ENCODE assay signal across 9 mouse cellular contexts in genomic region chr7:24506476-24506837, GRCm38 (mm10). TPM values are rescaled to one million over a fixed set of nuclear protein-coding genes. Genes with fewer than 3 reads are reported as not detected.
DNase-seq lines count a peak whose midpoint lies in the region.
"Had no signal": no experiment of that assay in that cellular context is flagged by ENCODE, and none has a peak within 500 bp of the region (broad histone marks: within the 10 kb centered on the region; RNA-seq: fewer than 3 reads in every experiment).

No protein-coding gene starts in this region.

- H3K79me2 ChIP-seq in macrophage (ENCODE audit: inconsistent target) = no peaks in the 10 kb centered on the region

- intact Hi-C loops in heart, postnatal 10 days (cut with DNase I) = loop anchor here (2.0 kb wide), 2 partner anchors 20 to 24 kb away; partner anchors contain the start of gene Irgq

- DNase-seq in adrenal gland, adult (ENCODE audit: inconsistent age in 2 of 2, low spot score in 1 of 2) = peak; percentile 36 to 84
- no peak for DNase-seq in adrenal gland, postnatal 25 days
- DNase-seq in MN1 (ENCODE audit: low spot score) = peak; percentile 67
- peak; percentile 58 for DNase-seq in fibroblast of lung, adult 2 months (ENCODE audit: low read depth)
- peak; percentile 77 to 84 for DNase-seq in heart, postnatal 10 days
- peak; percentile 65 to 73 for DNase-seq in layer of hippocampus, adult 8-10 months (ENCODE audit: low spot score in 2 of 2)
- no peak for DNase-seq in embryo, embryonic 10.5 days (ENCODE audit: low spot score)

- H3K4me3 ChIP-seq in macrophage (ENCODE audit: inconsistent target) = peak overlapping the region; percentile 52

- no peak overlapping the region for H3K27ac ChIP-seq in macrophage

- H3K36me3 ChIP-seq in macrophage (ENCODE audit: inconsistent target) = no peaks in the 10 kb centered on the region

- 22% methylated on average over 12 of the region's 12 CpGs for WGBS in macrophage (ENCODE audit: missing documents)

RNA-seq across cellular contexts. Expression of gene Zfp428, which starts 0.3 kb away (rescaled TPM):
- 6.2 and 7.0 TPM in 2 replicates for total RNA-seq in adrenal gland, postnatal 25 days (2021)
- total RNA-seq in heart, postnatal 10 days (2021) = 10 to 100 TPM; 15.3 to 18.8 TPM
- 10 to 100 TPM; 29.7 to 38.9 (median 34.5) TPM for total RNA-seq in layer of hippocampus, adult 8-10 months (2022)
- 1 to 10 TPM in 1 of 26 experiments, not detected in 25; 1.2 TPM for total RNA-seq in macrophage (2018; cell fraction: chromatin; rRNA removed)
- total RNA-seq in macrophage (2018; cell fraction: cytosol; rRNA removed) = 1 to 10 TPM in 14 of 26 experiments, under 1 TPM in 12; 0.43 to 1.7 (median 1.1) TPM
- total RNA-seq in macrophage (2018; cell fraction: nucleus; rRNA removed) = 1 to 10 TPM in 5 of 26 experiments, under 1 TPM in 7, not detected in 14; 0.40 to 2.2 (median 0.87) TPM
- polyA plus RNA-seq in macrophage (2018) = 0.60 to 3.0 TPM (median 0.77 TPM) in 3 replicates

RNA-seq across cellular contexts. Expression of gene AC161166.1, which starts 5.8 kb away (rescaled TPM):
- total RNA-seq in adrenal gland, postnatal 25 days (2021) = not detected in 2 replicates
- total RNA-seq in heart, postnatal 10 days (2021) = not detected
- total RNA-seq in layer of hippocampus, adult 8-10 months (2022) = not detected
- total RNA-seq in macrophage (2018; cell fraction: chromatin; rRNA removed) = not detected
- not detected for total RNA-seq in macrophage (2018; cell fraction: cytosol; rRNA removed)
- not detected for total RNA-seq in macrophage (2018; cell fraction: nucleus; rRNA removed)
- not detected in 3 replicates for polyA plus RNA-seq in macrophage (2018)
- total RNA-seq: layer of hippocampus, postnatal 25 days had no signal

RNA-seq across cellular contexts. Expression of gene Irgq, which starts 24.0 kb away (rescaled TPM):
- total RNA-seq in adrenal gland, postnatal 25 days (2021) = 24.5 and 29.5 TPM in 2 replicates
- total RNA-seq in heart, postnatal 10 days (2021) = 10 to 100 TPM; 18.3 to 20.1 TPM
- total RNA-seq in layer of hippocampus, adult 8-10 months (2022) = 10 to 100 TPM; 53.6 to 65.2 (median 60.0) TPM
- 10 to 100 TPM in 25 of 26 experiments, 1 to 10 TPM in 1; 9.0 to 73.6 (median 20.9) TPM for total RNA-seq in macrophage (2018; cell fraction: chromatin; rRNA removed)
- total RNA-seq in macrophage (2018; cell fraction: cytosol; rRNA removed) = 10 to 100 TPM in 24 of 26 experiments, 1 to 10 TPM in 2; 9.6 to 32.9 (median 16.6) TPM
- 10 to 100 TPM; 12.8 to 62.2 (median 27.3) TPM for total RNA-seq in macrophage (2018; cell fraction: nucleus; rRNA removed)
- polyA plus RNA-seq in macrophage (2018) = 6.1 to 11.9 TPM (median 11.5 TPM) in 3 replicates

RNA-seq across cellular contexts. Expression of gene Cadm4, which starts 24.6 kb away (rescaled TPM):
- total RNA-seq in adrenal gland, postnatal 25 days (2021) = 2.4 and 3.8 TPM in 2 replicates
- total RNA-seq in heart, postnatal 10 days (2021) = 10 to 100 TPM; 18.6 to 22.7 TPM
- 100 to 1,000 TPM; 123 to 166 (median 143) TPM for total RNA-seq in layer of hippocampus, adult 8-10 months (2022)
- under 1 TPM in 1 of 26 experiments, not detected in 25; 0.66 TPM for total RNA-seq in macrophage (2018; cell fraction: chromatin; rRNA removed)
- total RNA-seq in macrophage (2018; cell fraction: cytosol; rRNA removed) = under 1 TPM in 5 of 26 experiments, not detected in 21; 0.05 to 0.43 (median 0.12) TPM
- 1 to 10 TPM in 1 of 26 experiments, under 1 TPM in 2, not detected in 23; 0.20 to 2.1 (median 0.36) TPM for total RNA-seq in macrophage (2018; cell fraction: nucleus; rRNA removed)
- polyA plus RNA-seq in macrophage (2018) = not detected in 3 replicates

RNA-seq across cellular contexts. Expression of gene Pinlyp, which starts 39.5 kb away (rescaled TPM):
- not detected in 2 replicates for total RNA-seq in adrenal gland, postnatal 25 days (2021)
- total RNA-seq in heart, postnatal 10 days (2021) = not detected
- under 1 TPM in 1 of 4 experiments, not detected in 3; 0.41 TPM for total RNA-seq in layer of hippocampus, adult 8-10 months (2022)
- not detected for total RNA-seq in macrophage (2018; cell fraction: chromatin; rRNA removed)
- total RNA-seq in macrophage (2018; cell fraction: cytosol; rRNA removed) = not detected
- not detected for total RNA-seq in macrophage (2018; cell fraction: nucleus; rRNA removed)
- not detected in 3 replicates for polyA plus RNA-seq in macrophage (2018)
- total RNA-seq: layer of hippocampus, postnatal 25 days had no signal

Comparison
In these comparisons a context has a peak if more than half of its experiments do, and no peak if none do; other contexts are left out.
1. DNase-seq: peak in adrenal gland, adult (2 of 2), MN1 (single experiment), fibroblast of lung, adult 2 months (single experiment), heart, postnatal 10 days (2 of 2) and layer of hippocampus, adult 8-10 months (2 of 2); none in adrenal gland, postnatal 25 days (single experiment) and embryo, embryonic 10.5 days (single experiment).